Mouse (Mus musculus): ENCODE data around the gene Trim41. TPM values are rescaled to one million over a fixed set of nuclear protein-coding genes. Genes with fewer than 3 reads are reported as not detected.
"Not testable (repeated sequence)": the region's sequence is repeated elsewhere in the genome, so short reads cannot be mapped to it uniquely, and the experiment has no call there.

The Trim41 gene
- polyA plus RNA-seq, 3 experiments from 2014 or later, result 2.5 to 4.6 (median 3.3) TPM

- ATAC-seq, result peak; percentile 37
These were observed 20.4 kb upstream of the Trim41 start for GRCm38 (mm10) chr11:48837310-48838180.

- no peak for ATAC-seq
These were observed 19.8 kb upstream of the Trim41 start for GRCm38 (mm10) chr11:48836990-48837309.

DNA sequence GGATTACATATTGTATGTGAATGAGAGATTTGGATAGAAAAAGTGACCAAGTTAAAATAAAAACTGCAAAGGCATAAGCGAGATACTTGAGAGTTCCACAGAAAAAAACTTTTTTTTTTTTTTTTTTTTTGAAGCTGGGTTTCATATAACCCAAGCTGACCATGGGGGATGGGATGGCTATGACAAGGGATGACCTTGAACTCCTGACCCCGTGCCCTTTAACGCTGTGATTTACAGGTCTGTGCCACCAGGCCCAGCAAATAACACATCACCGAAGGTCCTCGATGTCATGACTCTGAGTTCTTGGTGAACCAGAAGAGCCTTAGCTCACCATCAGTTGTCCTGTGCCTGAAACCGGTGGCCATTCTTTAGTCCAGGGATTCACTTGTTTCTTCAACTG lies 18.8 kb upstream of the Trim41 start:
- no peak for ATAC-seq

GRCm38 (mm10) chr11:48833731-48834639 lies 16.8 kb upstream of the Trim41 start:
- peak; percentile 64 for ATAC-seq

- peak; percentile 22 for ATAC-seq
These were observed 16.1 kb upstream of the Trim41 start for GRCm38 (mm10) chr11:48833078-48833730.

DNA sequence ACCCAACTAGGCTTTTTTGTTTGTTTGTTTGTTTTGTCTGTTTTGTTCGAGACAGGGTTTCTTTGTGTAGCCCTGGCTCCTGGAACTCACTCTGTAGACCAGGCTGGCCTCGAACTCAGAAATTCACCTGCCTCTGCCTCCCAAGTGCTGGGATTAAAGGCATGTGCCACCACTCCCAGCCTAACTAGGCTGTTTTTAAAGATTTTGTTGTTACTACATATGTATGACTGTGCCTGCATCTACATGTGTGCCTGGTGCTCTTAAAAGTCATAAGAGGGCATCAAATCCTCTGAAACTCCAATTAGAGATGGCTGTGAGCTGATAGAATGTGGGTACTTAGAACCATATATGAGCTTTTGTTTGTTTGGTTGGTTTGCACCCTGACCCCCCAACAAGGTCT lies 14.1 kb upstream of the Trim41 start:
- no peak for ATAC-seq

- ATAC-seq, result no peak
These were observed 13.1 kb upstream of the Trim41 start for GRCm38 (mm10) chr11:48830279-48830678.

DNA sequence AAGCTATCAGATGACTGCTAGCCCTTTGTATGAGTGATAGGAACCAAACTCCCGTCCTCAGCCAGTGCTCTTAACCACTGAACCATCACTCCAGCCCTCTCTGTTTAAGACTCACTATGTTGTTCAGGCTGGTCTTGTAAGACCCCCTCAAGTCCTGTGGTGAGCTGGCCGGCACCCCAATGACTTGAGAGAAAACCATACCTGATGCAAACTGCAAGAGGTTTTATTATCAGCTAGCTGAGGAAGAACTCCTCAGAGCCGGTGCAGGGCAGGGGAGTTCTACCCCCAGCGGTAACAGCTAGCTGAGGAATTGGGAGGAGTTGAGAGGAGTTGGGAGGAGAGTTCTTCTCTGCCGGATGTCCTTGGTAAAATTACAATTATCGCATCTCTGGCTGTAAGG lies 10.8 kb upstream of the Trim41 start:
- ATAC-seq, result no peak

GRCm38 (mm10) chr11:48826752-48827096 lies 9.6 kb upstream of the Trim41 start:
- no peak for ATAC-seq

DNA sequence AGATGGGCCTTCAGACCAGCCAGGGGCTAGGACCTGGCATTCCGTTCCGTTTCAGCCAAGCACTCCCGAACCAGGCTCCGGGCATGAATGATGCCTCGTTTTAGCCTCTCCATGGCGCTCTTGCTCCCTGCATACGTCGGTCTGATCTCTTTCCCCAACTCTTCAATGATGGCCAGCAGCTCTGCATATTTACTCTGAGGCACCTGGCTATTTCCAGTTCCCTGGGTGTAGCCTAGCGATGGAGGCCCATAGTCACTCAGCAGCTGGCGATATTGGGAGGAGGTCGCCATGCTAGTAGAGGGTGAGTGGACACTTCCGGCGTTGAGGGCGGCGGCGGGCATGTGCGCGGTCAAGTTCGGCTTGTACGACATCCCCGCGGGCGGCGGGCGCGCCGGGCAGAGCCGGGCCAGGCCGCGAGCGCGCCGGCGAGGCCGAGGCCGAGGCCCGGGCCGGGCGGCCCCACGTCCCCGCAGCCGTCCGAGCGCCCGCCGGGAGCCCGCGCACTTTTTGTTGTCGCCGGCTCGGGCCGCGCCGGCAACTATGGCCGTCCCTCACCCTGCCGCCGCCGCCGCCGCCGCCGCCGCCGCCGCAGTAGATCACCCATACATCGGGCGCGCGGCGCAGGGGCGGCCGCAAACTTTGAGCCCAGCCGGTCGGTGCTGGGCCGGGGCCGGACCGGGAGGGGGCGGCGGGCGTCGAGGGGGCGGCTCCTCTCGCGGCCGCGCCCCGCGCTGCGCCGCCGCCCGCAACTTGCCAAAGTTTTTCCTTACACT lies 9.0 kb upstream of the Trim41 start, which contains the start of the genes Trim7 and Gm12184:
TSS of gene Trim7 (plus strand) at position 162 of the 773 bp plus-strand sequence.
TSS of gene Gm12184 (minus strand) at position 677 of the 773 bp plus-strand sequence.
- ATAC-seq, result peak; percentile 33

GRCm38 (mm10) chr11:48824311-48824830 lies 7.2 kb upstream of the Trim41 start:
- no peak for ATAC-seq

DNA sequence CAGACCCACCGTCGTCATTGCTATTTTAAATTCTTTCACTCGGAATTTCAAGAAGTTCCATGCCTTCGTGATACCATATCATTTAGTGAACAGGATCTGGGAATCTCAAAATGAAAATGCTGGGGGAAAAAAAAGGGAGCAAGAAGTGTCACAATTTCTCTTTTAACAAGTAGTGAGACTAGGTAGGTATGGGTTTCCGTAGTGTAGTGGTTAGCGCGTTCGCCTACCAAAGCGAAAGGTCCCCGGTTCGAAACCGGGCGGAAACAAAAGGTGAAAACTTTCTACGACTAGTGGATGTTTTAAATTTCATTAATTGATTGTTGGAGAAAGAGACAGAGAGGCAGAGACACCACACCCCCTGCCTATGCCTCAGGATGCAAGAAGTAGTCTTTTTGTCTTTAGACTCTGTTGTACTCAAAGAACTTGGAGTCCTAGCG lies 6.4 kb upstream of the Trim41 start:
- ATAC-seq, result peak; percentile 76

- no peak for ATAC-seq
These were observed 5.8 kb upstream of the Trim41 start for GRCm38 (mm10) chr11:48822768-48823512.

DNA sequence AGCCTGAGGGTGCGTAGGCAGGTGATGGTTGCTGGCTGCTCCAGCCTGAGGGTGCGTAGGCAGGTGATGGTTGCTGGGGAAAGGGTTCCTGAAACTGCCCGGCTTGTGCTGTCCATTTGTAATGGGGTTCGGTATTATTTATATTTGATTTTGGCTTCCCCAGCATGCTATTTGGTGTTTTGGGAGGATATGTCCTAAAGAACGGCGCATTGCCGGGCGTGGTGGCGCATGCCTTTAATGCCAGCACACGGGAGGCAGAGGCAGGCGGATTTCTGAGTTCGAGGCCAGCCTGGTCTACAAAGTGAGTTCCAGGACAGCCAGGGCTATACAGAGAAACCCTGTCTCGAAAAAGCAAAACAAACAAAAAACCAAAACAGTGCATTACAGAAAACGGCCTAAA lies 4.1 kb upstream of the Trim41 start:
- not testable (repeated sequence) for ATAC-seq

- ATAC-seq, result no peak
These were observed 3.1 kb upstream of the Trim41 start for GRCm38 (mm10) chr11:48820308-48820674.

DNA sequence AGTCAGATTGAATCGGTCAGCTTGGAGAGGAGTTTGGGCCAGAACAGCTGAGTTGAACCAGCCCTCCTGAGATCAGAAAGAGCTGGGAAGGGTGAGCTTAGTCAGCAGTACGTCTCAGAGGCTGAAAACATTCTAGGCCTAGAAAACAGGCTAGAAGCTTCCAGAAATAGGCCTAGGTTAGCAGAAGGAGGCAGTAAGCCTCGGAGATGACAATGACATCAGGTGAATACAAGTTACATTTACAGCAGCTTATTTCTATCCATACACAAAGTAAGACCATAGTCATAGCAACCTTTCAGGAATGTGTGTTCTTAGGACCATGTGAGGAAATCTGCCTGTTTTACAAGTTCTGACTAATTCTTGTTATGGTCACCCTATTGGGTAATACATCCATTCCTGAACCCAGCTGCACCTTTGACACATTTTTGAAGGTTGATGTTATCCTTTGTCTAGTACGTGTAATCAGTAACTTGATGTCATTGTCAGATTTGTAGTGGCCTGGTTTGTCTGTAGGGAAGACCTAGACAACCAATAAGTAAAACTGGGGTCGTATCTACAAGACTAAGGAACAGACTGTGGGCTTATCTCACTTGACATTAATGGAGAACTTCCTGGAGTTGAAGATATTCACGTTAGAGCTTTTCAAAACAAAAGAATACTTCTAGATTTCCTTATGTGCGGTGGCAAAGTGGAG lies 2.6 kb upstream of the Trim41 start:
- ATAC-seq, result no peak

GRCm38 (mm10) chr11:48818346-48818745 lies 1.2 kb upstream of the Trim41 start:
- peak; percentile 38 for ATAC-seq

- no peak for ATAC-seq
These were observed 641 bp upstream of the Trim41 start for GRCm38 (mm10) chr11:48817794-48818193.

- no peak for ATAC-seq
These were observed 822 bp downstream of the Trim41 start for GRCm38 (mm10) chr11:48816281-48816781.

GRCm38 (mm10) chr11:48815851-48816250 lies 1.3 kb downstream of the Trim41 start:
- no peak for ATAC-seq

Measured in inflammation-experienced regulatory T-cells, adult 6 months (primary cell).